Mouse (Mus musculus) CH12.LX (cell line): Measurements from ENCODE around the gene Gm10961. TPM values are rescaled to one million over a fixed set of nuclear protein-coding genes. Genes with fewer than 3 reads are reported as not detected.

Source experiments
- DNase-seq: peaks from one replicate; pipeline ENCODE4 v3.0.0-alpha.2; 2013; ENCODE audit errors: extremely low read depth
- H3K27ac ChIP-seq: 2 replicates; pipeline ENCODE4 v1.5.1; 2012; ENCODE audit warnings: low read depth, mild to moderate bottlenecking, control low read depth, moderate library complexity; ENCODE audit not compliant: insufficient read depth
- H3K27me3 ChIP-seq: replicated peaks from 2 replicates; pipeline ENCODE3; 2012; ENCODE audit warnings: inconsistent platforms
- H3K36me3 ChIP-seq, 2 experiments: replicated peaks in 1 of 2; 2 replicates each; pipeline versions ENCODE3 to v1.6.1; 2012; ENCODE audit warnings: inconsistent platforms in 1 of 2, low read length in 1 of 2, mild to moderate bottlenecking in 1 of 2, mixed read lengths in 1 of 2, moderate library complexity in 1 of 2; ENCODE audit not compliant: control insufficient read depth in 1 of 2, insufficient read depth in 1 of 2
- H3K4me1 ChIP-seq, 2 experiments: 2 replicates each; pipeline ENCODE4 v1.6.1; 2012; ENCODE audit warnings: inconsistent platforms in 1 of 2, moderate library complexity in 1 of 2; ENCODE audit not compliant: insufficient read depth in 2 of 2, control insufficient read depth in 1 of 2
- H3K4me2 ChIP-seq: 2 replicates; pipeline ENCODE4 v1.6.1; 2012; ENCODE audit warnings: low read depth, mild to moderate bottlenecking, control low read depth; ENCODE audit not compliant: poor library complexity, insufficient read depth, severe bottlenecking
- H3K4me3 ChIP-seq, 3 experiments: fragments of 150-350 bp in 1 of 3; sonication (generic) in 1 of 3; replicated peaks in 1 of 3; 2 replicates each; pipeline versions ENCODE3 to v1.5.1; 2011 to 2012; ENCODE audit warnings: low read depth in 2 of 3, low read length in 2 of 3, mild to moderate bottlenecking in 2 of 3, moderate library complexity in 2 of 3, control low read depth in 1 of 3, improper control_type of control experiment in 1 of 3, inconsistent platforms in 1 of 3, mixed read lengths in 1 of 3; ENCODE audit not compliant: poor library complexity in 1 of 3
- H3K79me2 ChIP-seq: replicated peaks from 2 replicates; pipeline ENCODE4 v1.6.1; 2012; ENCODE audit warnings: mild to moderate bottlenecking, moderate library complexity; ENCODE audit not compliant: control insufficient read depth, poor library complexity, insufficient read depth, severe bottlenecking; ENCODE audit errors: extremely low read depth
- H3K9ac ChIP-seq: 2 replicates; pipeline ENCODE4 v1.6.1; 2012; ENCODE audit warnings: low read depth, mild to moderate bottlenecking, control low read depth, moderate library complexity; ENCODE audit not compliant: insufficient read depth
- H3K9me3 ChIP-seq: replicated peaks from 2 replicates; pipeline ENCODE3; 2012; ENCODE audit warnings: low read length, inconsistent platforms, mixed read lengths
- CTCF ChIP-seq, 2 experiments: IDR thresholded peaks in 1 of 2; conservative IDR thresholded peaks in 1 of 2; 2 replicates each; pipeline ENCODE4 v1.5.1; 2011 to 2012; ENCODE audit warnings: low read depth in 2 of 2, low read length in 2 of 2, improper control_type of control experiment in 1 of 2, inconsistent platforms in 1 of 2, mild to moderate bottlenecking in 1 of 2, moderate library complexity in 1 of 2
- EP300 ChIP-seq: IDR thresholded peaks from 2 replicates; pipeline ENCODE4 v1.6.1; 2011; ENCODE audit warnings: low read length, improper control_type of control experiment
- IRF4 ChIP-seq: IDR thresholded peaks from 2 replicates; pipeline ENCODE4 v1.6.1; 2014; ENCODE audit warnings: low read depth, mild to moderate bottlenecking, inconsistent platforms, low read length, improper control_type of control experiment
- JUN ChIP-seq: IDR thresholded peaks from 2 replicates; pipeline ENCODE4 v1.6.1; 2011; ENCODE audit warnings: low read depth, mild to moderate bottlenecking, low read length, improper control_type of control experiment, moderate library complexity; ENCODE audit not compliant: insufficient read depth
- JUND ChIP-seq: conservative IDR thresholded peaks from 2 replicates; pipeline ENCODE4 v1.6.1; 2011; ENCODE audit warnings: low read depth, low read length, improper control_type of control experiment
- MEF2A ChIP-seq: IDR thresholded peaks from 2 replicates; pipeline ENCODE4 v1.6.1; 2014; ENCODE audit warnings: low read depth, mild to moderate bottlenecking, inconsistent platforms, low read length, improper control_type of control experiment, borderline replicate concordance
- MYC ChIP-seq: IDR thresholded peaks from 2 replicates; pipeline ENCODE4 v1.6.1; 2011; ENCODE audit warnings: low read depth, mild to moderate bottlenecking, improper control_type of control experiment, low read length
- NELFE ChIP-seq: IDR thresholded peaks from 2 replicates; pipeline ENCODE4 v1.6.1; 2011; ENCODE audit warnings: low read depth, low read length, improper control_type of control experiment
- RAD21 ChIP-seq: IDR thresholded peaks from 2 replicates; pipeline ENCODE4 v1.6.1; 2011; ENCODE audit warnings: low read depth, mild to moderate bottlenecking, low read length, improper control_type of control experiment, moderate library complexity
- SIN3A ChIP-seq: IDR thresholded peaks from 2 replicates; pipeline ENCODE4 v1.6.1; 2012; ENCODE audit warnings: low read length, improper control_type of control experiment, inconsistent platforms
- SMC3 ChIP-seq: IDR thresholded peaks from 2 replicates; pipeline ENCODE4 v1.6.1; 2011; ENCODE audit warnings: low read depth, low read length, improper control_type of control experiment
- TBP ChIP-seq: conservative IDR thresholded peaks from 2 replicates; pipeline ENCODE4 v1.6.1; 2011; ENCODE audit warnings: low read depth, low read length, improper control_type of control experiment
- TCF12 ChIP-seq: IDR thresholded peaks from 2 replicates; pipeline ENCODE4 v1.6.1; 2014; ENCODE audit warnings: low read depth, mild to moderate bottlenecking, inconsistent platforms, low read length, improper control_type of control experiment
- USF1 ChIP-seq: IDR thresholded peaks from 2 replicates; pipeline ENCODE4 v1.6.1; 2014; ENCODE audit warnings: low read depth, mild to moderate bottlenecking, inconsistent platforms, low read length, improper control_type of control experiment
- ZC3H11A ChIP-seq: IDR thresholded peaks from 2 replicates; pipeline ENCODE4 v1.6.1; 2012; ENCODE audit warnings: low read depth, mild to moderate bottlenecking, inconsistent platforms, low read length, improper control_type of control experiment
- dilution Hi-C: fragments of 300-500 bp; cut with MboI; formaldehyde crosslinking; loops from 2 replicates; pipeline ENCODE4 v1.14.3; 2020; ENCODE audit warnings: low sequenced_read_pairs; ENCODE audit not compliant: extremely low pct_unique_long_range_greater_than_20kb, extremely low pct_ligation_motif_present
- in situ Hi-C: fragments of 300-500 bp; cut with MboI; formaldehyde crosslinking; loops from 3 replicates; pipeline ENCODE4 v1.14.3; 2019; ENCODE audit warnings: low sequenced_read_pairs, low pct_ligation_motif_present, low pct_unique_long_range_greater_than_20kb, mixed read lengths
- polyA plus RNA-seq: library from polyadenylated mRNA; unstranded; fragments of >175 nt; gene quantifications from 2 replicates; pipeline ENCODE4 v1.2.1, GENCODE M21; 2012; ENCODE audit warnings: low read depth; ENCODE audit not compliant: insufficient read length
- total RNA-seq, 2 experiments: library from RNA; depleted of rRNA; stranded (reverse); fragments of 300-350 nt in 1 of 2; fragments of >200 nt in 1 of 2; gene quantifications; 2 replicates each; pipeline ENCODE4 v1.2.3; 2012 to 2014

The Gm10961 gene
- total and polyA plus RNA-seq, 3 experiments: not detected

DNA sequence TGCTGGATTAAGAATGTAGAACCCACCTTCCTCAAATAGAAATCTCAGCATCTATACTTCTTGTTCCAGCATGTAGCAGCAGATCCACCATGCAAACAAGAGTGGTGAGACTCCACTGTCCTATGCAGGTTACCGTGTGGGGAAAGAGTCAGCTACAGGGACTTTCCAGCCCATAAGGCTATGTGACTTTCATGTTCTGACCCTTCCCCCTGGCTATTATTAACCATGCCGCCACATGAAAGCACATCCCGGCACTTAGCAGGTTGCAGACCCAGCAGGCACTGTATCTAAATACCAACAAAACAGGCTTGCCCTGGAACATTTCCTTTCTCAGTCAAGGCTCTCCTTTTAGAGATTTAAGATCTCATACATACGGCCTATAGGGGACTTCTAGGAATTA is 19.7 kb upstream of the Gm10961 start:
- dilution Hi-C loops: no loop called here

DNA sequence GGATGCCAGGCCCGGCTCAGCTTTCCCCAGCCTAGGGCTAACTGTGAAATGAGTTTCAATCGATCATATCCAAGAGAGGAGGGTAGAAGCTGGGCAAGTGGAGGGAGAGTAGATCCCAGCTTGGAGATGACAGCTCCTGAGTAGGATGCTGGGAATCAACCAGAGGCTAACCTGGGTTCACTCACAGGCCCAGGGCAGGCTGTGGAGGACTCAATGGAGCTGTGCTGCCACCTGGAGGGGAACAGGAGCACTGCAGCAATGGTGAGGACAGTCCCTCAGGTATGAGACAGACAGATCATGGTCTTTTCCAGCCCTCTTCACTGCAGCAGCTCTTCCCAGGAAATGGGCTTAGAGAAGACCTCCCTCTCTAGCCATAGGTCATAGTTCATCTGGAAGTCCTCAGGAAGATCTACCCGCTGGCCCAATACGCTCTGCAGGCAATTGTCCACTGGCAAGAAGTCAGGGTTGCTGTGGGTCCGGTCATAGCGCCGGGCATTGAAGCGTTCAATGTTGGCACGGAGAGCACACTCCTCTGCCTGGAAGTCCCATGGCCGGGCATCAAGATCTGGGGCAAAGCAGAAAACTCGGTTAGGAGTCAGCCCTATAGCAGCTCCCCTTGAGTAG is 18.1 kb upstream of the Gm10961 start:
- no peak overlapping the region for H3K4me2 ChIP-seq
- H3K36me3 ChIP-seq: peaks cover 56 to 64% of the 10 kb centered on the region in 2 experiments
- no peak overlapping the region for H3K9ac ChIP-seq
- in situ Hi-C loops (loop anchor here (5.0 kb wide), 1 partner anchor 36 kb away; no protein-coding TSS in a partner anchor), dilution Hi-C loops (no loop called here)
- no peaks in the 10 kb centered on the region for H3K27me3 ChIP-seq
- no peaks in the 10 kb centered on the region for H3K9me3 ChIP-seq
- H3K27ac ChIP-seq: no peak overlapping the region
- H3K4me3 ChIP-seq: no peak overlapping the region
- TF ChIP-seq RAD21: peak; percentile 95
- no peak; the same call in 1 of the 2 replicates for TF ChIP-seq NELFE
- TF ChIP-seq CTCF (conservative IDR thresholded peaks at IDR 0.05 in 1 of 2, IDR thresholded peaks at IDR 0.05 in 1 of 2; ENCODE audit: low read depth in 2 of 2, low read length in 2 of 2): peak; percentile 98
- peak; percentile 78 for TF ChIP-seq ZC3H11A
- TF ChIP-seq SMC3: peak; percentile 96
- TF ChIP-seq SIN3A: no peak
- TF ChIP-seq MEF2A: 0 out of 2 replicates have a peak, but pooled peaks have one; percentile 40
- TF ChIP-seq JUND: no peak
- no peak for TF ChIP-seq USF1
- H3K4me1 ChIP-seq: peaks cover 41 to 62% of the 10 kb centered on the region in 2 experiments
- H3K79me2 ChIP-seq: no peaks in the 10 kb centered on the region
- DNase-seq: peak; percentile 79

More for the DNA sequence above, 19.7 kb upstream of the Gm10961 start:
- no peak overlapping the region for H3K9ac ChIP-seq
- in situ Hi-C loops: loop anchor here (5.0 kb wide), 1 partner anchor 34 kb away; no protein-coding TSS in a partner anchor
- peak; percentile 48 for DNase-seq
- no peak overlapping the region for H3K4me3 ChIP-seq
- no peaks in the 10 kb centered on the region for H3K9me3 ChIP-seq
- peak overlapping the region; percentile 36 for H3K27ac ChIP-seq
- H3K4me1 ChIP-seq: peaks cover 52 to 65% of the 10 kb centered on the region in 2 experiments
- H3K36me3 ChIP-seq: peaks cover 41 to 48% of the 10 kb centered on the region in 2 experiments
- H3K79me2 ChIP-seq: no peaks in the 10 kb centered on the region
- H3K4me2 ChIP-seq: peak overlapping the region; percentile 45
- H3K27me3 ChIP-seq: no peaks in the 10 kb centered on the region
- TF ChIP-seq MEF2A (peak; percentile 91), JUN (no peak), IRF4 (0 out of 2 replicates have a peak, but pooled peaks have one; percentile 3), CTCF (conservative IDR thresholded peaks at IDR 0.05 in 1 of 2, IDR thresholded peaks at IDR 0.05 in 1 of 2; ENCODE audit: low read depth in 2 of 2, low read length in 2 of 2) (no peak), TBP (no peak), EP300 (peak; percentile 52; the same call in 1 of the 2 replicates), TCF12 (no peak), SIN3A (no peak), MYC (no peak; the same call in 1 of the 2 replicates)
- TF ChIP-seq, all 38 proteins: peak for 3
